Mouse (Mus musculus): Measurements from ENCODE around the gene Tceal8. TPM values are rescaled to one million over a fixed set of nuclear protein-coding genes. Genes with fewer than 3 reads are reported as not detected.

Gene Tceal8
- polyA plus RNA-seq (2014; fragmentation: Illumina TruSeq; extraction: RNeasy Lipid Tissue Mini Kit (QIAGEN cat#74804); ENCODE audit: low read depth, low replicate concordance) = 106 TPM

DNA sequence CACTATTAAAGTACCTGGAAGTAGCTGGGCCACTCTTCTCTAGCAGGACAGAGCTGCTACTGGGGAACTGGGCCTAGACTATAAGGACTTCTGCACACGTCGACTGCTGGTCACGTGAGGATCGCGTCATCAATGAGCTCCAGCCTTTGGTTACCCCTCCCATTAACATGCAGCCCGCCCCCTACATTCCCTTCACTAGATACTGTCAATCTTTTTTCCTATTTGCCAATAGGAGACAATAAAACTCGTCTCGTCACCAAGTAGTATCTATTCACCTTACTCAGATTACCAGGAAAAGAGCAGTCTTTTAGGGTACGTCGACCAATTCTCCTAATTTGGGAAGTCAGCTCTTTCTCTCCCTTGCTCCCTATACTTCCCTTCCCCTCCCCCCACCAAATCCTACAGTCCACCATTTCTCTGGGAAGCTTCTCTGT lies at the start of gene Tceal8:
Gene Tceal8 (minus strand): TSS at position 225 of the 434 bp plus-strand sequence.

GRCm38 (mm10) chrX:136214729-136215677 lies 42.9 kb upstream of the Tceal8 start, which contains the start of the genes Tceal7 and Bex1:
Gene Tceal7 (plus strand): TSS chrX:136214779.
Gene Bex1 (minus strand): TSS chrX:136215513.

DNA sequence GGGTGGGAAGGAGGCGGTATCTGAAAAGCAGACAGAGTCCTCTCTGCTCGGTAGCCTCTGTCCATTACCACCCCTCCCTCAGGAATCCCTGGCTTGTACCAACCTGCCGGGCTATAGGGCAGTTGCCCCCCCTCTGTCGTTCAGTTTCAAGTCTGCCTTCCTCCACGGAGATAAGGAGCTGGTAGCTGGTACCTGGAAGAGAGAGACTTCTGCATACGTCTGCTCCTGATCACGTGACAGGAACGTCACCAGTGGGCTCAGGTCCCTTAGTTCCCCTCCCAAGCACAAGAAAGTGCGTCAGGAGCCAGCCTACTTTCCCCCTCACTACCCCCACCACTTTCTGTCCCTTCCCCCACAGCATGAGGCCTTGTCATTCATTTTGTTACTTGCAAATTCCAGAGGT lies 31.5 kb upstream of the Tceal8 start, which contains the start of gene Tceal5:
Gene Tceal5 (minus strand): TSS at position 213 of the 403 bp plus-strand sequence.

DNA sequence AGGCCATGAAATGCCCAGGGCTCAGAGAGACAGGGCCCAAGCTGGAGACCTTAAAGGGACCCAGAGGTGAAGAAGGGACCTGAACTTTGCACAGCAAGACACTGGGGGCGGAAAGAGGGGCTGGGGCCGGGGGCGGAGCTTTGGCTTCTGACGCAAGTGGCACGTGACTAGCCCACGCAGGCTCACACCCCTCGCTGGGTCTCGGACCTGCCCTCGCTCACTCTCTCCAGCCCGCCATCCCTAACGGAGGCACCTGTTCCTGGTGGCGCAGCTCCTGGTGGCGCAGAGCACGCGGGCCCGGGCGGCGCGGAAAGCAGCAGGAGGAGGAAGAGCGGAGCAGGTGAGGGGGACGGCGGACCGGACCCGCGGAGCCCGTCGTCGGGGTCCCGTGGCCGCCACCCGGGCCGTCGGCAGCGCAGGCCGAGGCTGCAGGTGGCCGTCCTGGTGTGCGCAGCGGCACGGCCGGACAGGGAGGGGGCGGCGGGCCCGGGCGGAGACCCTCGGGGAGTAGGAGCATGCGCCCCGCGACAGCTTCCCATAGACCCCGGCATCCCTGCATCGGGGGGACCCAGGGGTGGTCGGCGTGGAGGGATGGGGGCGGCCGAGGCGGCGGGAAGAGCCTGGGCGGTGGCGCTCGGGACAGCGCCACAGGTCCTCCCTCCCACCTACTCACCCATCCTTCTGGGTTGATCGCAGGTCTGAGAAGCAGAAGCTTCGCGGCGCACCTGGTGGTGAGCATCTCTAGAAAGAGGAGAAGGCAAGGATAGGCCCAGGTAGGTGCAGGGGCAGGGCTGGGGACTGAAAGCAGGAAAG lies 33.1 kb downstream of the Tceal8 start, which contains the start of gene Bex4:
Gene Bex4 (plus strand): TSS at position 170 of the 813 bp plus-strand sequence.

Other genes with a start within 250 kb of the Tceal8 start
- gene Arxes2, start 178.5 kb downstream of the Tceal8 start, polyA plus RNA-seq (2014; fragmentation: Illumina TruSeq; extraction: RNeasy Lipid Tissue Mini Kit (QIAGEN cat#74804); ENCODE audit: low read depth, low replicate concordance) = 70.2 TPM
- 12.8 TPM for gene Arxes1, start 139.0 kb downstream of the Tceal8 start, polyA plus RNA-seq (2014; fragmentation: Illumina TruSeq; extraction: RNeasy Lipid Tissue Mini Kit (QIAGEN cat#74804); ENCODE audit: low read depth, low replicate concordance)
- gene Bex2, start 104.1 kb downstream of the Tceal8 start, polyA plus RNA-seq (2014; fragmentation: Illumina TruSeq; extraction: RNeasy Lipid Tissue Mini Kit (QIAGEN cat#74804); ENCODE audit: low read depth, low replicate concordance) = 63.2 TPM
- gene Nxf3, start 87.1 kb downstream of the Tceal8 start, polyA plus RNA-seq (2014; fragmentation: Illumina TruSeq; extraction: RNeasy Lipid Tissue Mini Kit (QIAGEN cat#74804); ENCODE audit: low read depth, low replicate concordance) = 52.5 TPM
- 82.3 TPM for gene Bex4, start 33.3 kb downstream of the Tceal8 start, polyA plus RNA-seq (2014; fragmentation: Illumina TruSeq; extraction: RNeasy Lipid Tissue Mini Kit (QIAGEN cat#74804); ENCODE audit: low read depth, low replicate concordance)
- 5.2 TPM for gene Tceal5, start 31.5 kb upstream of the Tceal8 start, polyA plus RNA-seq (2014; fragmentation: Illumina TruSeq; extraction: RNeasy Lipid Tissue Mini Kit (QIAGEN cat#74804); ENCODE audit: low read depth, low replicate concordance)
- not detected for gene Tceal7, start 42.4 kb upstream of the Tceal8 start, polyA plus RNA-seq (2014; fragmentation: Illumina TruSeq; extraction: RNeasy Lipid Tissue Mini Kit (QIAGEN cat#74804); ENCODE audit: low read depth, low replicate concordance)
- 11.0 TPM for gene Bex1, start 43.2 kb upstream of the Tceal8 start, polyA plus RNA-seq (2014; fragmentation: Illumina TruSeq; extraction: RNeasy Lipid Tissue Mini Kit (QIAGEN cat#74804); ENCODE audit: low read depth, low replicate concordance)
- gene Tceal9, start 72.7 kb upstream of the Tceal8 start, polyA plus RNA-seq (2014; fragmentation: Illumina TruSeq; extraction: RNeasy Lipid Tissue Mini Kit (QIAGEN cat#74804); ENCODE audit: low read depth, low replicate concordance) = 168 TPM
- 130 TPM for gene Bex3, start 97.9 kb upstream of the Tceal8 start, polyA plus RNA-seq (2014; fragmentation: Illumina TruSeq; extraction: RNeasy Lipid Tissue Mini Kit (QIAGEN cat#74804); ENCODE audit: low read depth, low replicate concordance)

Measured in adipose tissue, adult 10 weeks (tissue).